Mouse (Mus musculus) frontal cortex, adult 2 months (tissue): ENCODE measurements around the gene Rbm4b. TPM values are rescaled to one million over a fixed set of nuclear protein-coding genes. Genes with fewer than 3 reads are reported as not detected.
"Not testable (repeated sequence)": the region's sequence is repeated elsewhere in the genome, so short reads cannot be mapped to it uniquely, and the experiment has no call there.

Source experiments
- DNase-seq, 2 experiments: peaks; one replicate each; pipeline ENCODE4 v3.0.0; 2022; ENCODE audit warnings: low spot score in 1 of 2; ENCODE audit errors: extremely low spot score in 1 of 2
- polyA plus RNA-seq: library from polyadenylated mRNA; depleted of rRNA; stranded (reverse); fragments of >200 nt; gene quantifications from 2 replicates; pipeline ENCODE4 v1.2.3, GENCODE M21; 2012

Gene Rbm4b
- polyA plus RNA-seq, 1 experiment = 25.3 TPM

DNA sequence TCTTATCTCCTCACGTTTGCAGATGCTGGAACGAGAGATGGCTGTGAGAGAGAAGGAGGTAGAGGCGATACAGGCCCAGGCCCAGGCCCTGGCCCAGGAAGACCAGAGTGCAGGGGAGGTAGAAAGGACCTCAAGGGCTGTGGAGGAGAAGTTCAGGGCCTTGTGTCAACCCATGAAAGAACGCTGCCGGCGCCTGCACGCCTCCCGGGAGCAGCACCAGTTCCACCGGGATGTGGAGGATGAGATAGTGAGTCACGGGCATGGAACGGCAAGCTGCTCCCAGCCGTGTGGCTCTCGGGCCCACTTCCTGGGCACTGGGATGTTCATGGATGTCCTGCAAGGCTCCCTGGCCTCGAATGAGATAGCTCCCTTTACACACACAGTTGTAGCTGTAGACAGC, 12.3 kb upstream of the Rbm4b start:
- no peak for DNase-seq

DNA sequence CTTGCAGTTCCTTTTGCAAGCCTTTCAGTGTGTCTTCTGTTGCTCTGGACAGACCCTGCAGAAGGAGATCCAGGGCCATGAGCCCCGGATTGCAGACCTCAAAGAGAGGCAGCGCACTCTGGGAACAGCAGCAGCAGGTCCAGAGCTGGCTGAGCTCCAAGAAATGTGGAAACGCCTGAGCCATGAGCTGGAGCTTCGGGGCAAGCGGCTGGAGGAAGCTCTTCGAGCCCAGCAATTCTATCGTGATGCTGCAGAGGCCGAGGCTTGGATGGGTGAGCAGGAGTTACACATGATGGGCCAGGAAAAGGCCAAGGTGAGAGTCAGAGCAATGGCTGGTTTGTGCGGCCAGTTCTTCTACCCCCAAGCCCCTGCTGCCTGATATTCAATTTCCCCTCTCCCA, 11.2 kb upstream of the Rbm4b start:
- no peak for DNase-seq

DNA sequence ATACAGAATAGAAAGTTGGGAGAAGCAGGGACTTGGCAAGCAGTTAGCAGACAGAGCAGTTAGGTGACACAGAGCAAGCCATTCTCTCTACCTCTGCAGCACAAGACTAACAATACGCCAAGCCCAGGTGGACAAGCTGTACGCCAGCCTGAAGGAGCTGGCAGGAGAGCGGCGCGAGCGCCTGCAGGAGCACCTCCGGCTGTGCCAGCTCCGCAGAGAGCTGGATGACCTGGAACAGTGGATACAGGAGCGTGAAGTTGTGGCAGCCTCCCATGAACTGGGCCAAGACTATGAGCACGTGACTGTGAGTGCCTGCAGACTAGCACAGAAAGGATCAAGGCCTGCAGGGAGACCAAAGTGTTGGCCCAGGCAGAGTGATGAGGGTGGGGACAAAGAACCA, 10.6 kb upstream of the Rbm4b start:
- no peak for DNase-seq

DNA sequence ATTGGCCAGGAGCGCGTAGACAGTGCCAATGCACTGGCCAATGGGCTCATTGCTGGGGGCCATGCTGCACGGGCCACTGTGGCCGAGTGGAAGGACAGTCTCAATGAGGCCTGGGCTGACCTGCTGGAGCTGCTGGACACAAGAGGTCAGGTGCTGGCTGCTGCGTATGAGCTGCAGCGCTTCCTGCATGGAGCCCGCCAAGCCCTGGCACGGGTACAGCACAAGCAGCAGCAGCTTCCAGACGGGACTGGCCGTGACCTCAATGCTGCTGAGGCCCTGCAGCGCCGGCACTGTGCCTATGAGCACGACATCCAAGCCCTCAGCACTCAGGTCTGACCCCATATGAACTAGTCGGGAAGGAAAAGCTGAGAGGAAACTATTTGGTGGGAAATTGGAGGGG, 9.7 kb upstream of the Rbm4b start:
- DNase-seq = no peak

GRCm38 (mm10) chr19:4747631-4748312, 8.5 kb upstream of the Rbm4b start:
- DNase-seq = no peak

DNA sequence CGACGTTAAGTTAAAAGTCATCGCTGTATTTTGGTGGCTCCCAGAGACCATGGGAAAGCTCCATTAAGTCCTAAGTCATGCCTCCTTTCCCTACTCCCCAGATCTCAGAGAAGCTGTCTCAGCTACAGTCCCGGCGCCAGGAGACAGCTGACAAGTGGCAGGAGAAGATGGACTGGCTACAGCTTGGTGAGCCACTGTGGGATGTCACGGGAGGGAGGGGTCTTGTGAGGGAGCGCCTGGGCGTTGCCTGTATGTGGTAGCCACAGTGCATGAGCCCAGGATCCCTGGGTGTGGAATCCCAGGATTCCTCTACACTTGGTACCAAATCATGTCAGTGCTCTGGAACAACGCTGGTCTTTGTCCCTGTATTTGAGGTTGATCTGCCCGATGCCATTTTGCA, 7.8 kb upstream of the Rbm4b start:
- DNase-seq = no peak

- no peak for DNase-seq
These were observed 6.3 kb upstream of the Rbm4b start for GRCm38 (mm10) chr19:4749975-4750374.

DNA sequence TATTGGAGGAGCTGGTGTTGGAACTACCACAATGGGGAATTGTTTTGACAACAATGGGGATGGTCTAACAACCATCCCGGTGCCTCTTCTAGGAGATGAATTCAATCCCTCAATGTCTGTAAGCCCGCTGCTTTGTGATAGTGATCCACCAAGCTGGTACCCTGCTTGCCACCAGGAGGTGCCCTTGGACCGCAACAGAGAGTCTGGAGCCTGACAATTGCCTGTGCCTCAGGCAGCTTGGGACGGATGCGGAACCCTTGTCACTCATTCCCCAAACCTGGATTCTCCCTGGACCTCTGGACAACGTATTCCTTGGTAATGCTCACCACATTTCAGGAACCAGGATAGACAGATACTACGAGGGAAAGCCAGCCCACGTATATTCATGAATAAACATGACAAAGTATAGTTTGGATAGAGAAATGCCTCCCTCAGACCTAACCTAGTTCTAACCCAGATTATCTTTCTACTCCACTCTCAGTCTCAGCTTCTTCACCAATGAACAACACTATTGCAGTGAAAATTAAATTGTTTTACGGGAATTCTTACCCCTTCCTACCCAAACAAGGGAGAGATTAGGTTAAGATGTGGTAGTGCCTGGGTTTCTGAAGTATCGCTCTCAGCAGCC, 618 bp upstream of the Rbm4b start:
- peak; percentile 84 to 93 for DNase-seq

- DNase-seq = no peak
These were observed 624 bp downstream of the Rbm4b start for GRCm38 (mm10) chr19:4756921-4757320.

DNA sequence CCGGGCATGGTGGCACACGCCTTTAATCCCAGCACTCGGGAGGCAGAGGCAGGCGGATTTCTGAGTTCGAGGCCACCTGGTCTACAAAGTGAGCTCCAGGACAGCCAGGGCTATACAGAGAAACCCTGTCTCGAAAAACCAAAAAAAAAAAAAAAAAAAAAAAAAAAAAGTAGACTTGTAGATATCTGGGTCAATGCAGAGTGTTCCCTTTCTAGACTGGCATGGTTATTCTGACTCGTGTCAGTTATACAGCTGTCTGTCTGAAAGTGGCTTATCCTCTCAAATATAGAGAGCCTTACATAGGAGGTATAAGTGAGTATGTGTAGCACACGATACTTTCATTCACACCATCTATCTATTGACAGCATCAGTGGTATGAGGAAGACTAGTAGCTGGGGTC, 4.2 kb downstream of the Rbm4b start:
- not testable (repeated sequence) for DNase-seq

DNA sequence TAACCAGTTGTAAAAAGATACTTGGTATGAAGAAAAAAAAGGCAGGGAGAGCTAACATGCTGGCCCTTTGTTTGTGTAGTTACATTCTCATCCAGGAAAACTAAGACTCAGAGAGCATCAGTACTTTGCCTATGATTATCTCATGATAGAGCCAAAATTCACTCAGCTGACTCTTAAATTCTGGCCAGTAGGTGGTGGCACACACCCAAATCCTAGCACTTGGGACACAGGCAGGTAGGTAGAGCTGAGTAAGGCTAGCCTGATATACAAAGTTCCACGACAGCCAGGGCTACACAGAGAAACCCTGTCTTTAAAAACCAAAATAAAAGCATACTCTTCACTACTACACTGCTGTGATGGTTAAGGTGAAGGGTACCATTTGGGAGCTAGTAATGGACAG, 6.6 kb downstream of the Rbm4b start:
- no peak for DNase-seq

DNA sequence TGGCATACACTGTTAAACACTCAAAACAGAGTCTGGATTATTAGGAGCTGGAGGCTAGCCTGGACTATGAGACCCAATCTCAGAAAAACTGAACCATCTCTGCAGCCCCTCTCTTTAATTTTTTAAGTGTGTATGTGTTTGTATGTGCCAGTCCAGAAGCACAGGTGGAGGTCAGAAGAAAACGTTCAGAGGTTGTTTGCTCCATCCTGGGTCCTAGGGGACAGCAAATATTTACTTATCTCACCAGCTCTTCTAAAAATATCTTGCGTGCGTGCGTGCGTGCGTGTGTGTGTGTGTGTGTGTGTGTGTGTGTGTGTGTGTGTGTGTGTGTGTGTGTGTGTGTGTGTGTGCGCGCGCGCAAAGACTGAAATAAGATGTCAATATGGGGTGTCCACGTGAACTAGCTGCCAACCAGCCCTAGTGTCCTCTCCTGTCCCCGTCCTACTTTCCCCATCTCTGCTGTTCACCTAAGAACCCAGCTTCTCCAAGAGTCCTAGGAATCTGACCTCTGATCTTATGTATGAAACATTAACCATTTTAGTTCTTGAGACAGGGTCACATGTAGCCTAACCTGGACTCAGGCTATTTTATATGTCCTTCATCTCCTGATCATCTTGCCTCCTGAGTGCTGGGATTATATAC, 11.3 kb downstream of the Rbm4b start:
- no peak for DNase-seq

DNA sequence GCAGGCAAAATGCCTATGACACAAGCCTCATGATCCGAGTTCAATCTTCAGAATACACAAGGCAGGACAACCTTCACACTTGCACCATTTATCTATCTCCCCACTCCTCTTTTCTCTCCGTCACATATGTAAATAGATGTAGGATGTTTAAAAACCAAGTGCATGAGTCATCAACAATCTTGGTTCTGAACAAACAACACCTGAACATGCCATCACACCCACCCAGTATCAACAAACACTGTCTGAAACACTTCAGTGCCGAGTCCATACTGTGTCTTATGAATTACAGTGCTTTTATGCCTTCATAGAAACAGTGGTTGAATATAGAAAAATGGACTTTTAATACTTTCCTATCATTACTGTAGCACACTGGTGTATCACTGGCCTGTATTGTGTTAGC, 16.5 kb downstream of the Rbm4b start:
- no peak for DNase-seq

DNA sequence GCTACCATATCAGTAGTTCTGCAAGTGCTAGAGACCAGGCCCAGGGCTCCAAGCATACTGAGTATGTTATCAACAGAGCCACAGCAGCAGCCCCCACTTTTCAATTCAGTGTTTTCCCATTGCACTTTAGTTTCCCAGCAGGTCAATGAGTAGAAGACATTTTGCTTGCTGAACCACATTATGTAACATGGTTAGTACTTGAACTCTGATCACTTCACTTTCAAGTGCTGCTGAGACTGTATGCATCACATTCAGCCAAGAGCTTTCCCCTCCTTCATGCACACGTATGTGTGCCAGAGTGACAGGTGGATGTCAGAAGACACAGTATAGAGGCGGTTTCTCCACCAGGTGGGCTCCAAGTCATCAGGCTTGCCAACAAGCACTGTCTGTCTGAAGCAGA, 26.6 kb downstream of the Rbm4b start:
- no peak for DNase-seq

DNA sequence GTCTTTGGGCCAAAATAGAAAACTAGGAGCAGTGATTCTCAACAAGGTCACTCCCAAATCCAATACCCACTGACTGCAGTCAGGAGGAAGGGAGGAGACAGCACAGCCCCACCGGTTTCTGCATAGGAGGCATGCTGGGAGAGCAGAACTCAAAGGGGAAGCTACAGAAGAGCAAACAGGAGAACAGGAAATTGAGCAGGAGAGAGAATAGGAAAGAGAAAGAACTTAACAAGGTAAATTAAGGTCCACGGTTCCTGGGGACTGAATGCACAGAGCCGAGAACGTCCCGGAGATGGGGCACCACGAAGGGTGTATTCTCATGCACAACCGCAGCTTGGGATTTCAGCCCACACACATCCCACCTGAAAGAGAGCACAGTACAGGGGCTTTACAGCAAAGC, 28.9 kb downstream of the Rbm4b start:
- DNase-seq = no peak

- no peak for DNase-seq
These were observed 30.0 kb downstream of the Rbm4b start for GRCm38 (mm10) chr19:4786313-4786712.

DNA sequence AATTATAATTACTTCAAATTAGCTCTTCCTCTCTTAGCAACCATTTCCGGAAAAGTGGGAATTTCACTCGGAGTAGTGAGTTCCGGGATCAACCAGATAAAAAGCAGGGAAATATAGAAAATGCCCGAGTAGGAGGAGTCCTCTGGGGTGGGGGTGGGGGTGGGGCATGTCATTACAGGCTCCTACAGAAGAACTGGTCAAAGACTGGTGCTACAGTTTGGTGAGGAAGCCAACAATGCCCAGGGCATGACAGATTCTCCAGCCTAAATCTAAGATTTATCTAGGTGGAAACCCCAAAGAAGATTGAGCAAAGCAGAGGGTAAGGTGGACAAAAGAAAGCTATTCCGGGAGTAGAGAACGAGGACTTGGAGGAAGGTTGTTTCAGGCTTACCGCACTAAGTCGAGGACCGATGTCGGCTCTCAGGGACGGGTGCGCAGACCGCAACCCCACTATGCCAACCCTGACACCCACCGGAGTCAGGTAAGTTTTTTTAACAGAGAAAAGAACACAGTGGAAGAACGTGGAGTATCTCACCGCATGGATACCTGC, 37.1 kb downstream of the Rbm4b start:
- DNase-seq = no peak

GRCm38 (mm10) chr19:4793831-4794422, 37.6 kb downstream of the Rbm4b start, which contains the start of gene Rbm4:
TSS of gene Rbm4 (minus strand) at chr19:4793901.
- peak; percentile 97 to 100 for DNase-seq

- DNase-seq = no peak
These were observed 39.6 kb downstream of the Rbm4b start for GRCm38 (mm10) chr19:4795929-4796328.

DNA sequence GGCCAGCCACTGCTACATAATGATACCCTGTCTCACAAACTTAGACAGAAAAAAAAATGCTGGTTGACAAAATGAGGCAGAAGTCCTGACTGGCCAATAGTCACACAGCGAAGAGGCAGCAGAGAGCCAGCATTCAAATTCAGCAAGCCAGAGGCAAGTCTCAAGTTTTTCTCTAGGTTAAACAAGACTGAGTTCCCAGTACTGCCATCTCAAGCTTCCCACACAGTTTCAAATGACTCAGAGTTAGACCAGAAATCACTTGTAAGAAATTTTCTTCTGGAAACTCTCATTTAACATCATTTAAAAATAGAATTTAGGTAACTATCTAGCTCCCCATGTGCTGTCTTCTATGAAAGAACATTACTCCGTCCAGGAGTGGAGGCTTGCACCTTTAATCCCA, 41.5 kb downstream of the Rbm4b start:
- peak in 1 of 2 experiments; percentile 54 for DNase-seq

GRCm38 (mm10) chr19:4799083-4799482, 42.8 kb downstream of the Rbm4b start:
- DNase-seq = no peak
